Mouse (Mus musculus): ENCODE measurements around the gene C2cd6. TPM values are rescaled to one million over a fixed set of nuclear protein-coding genes. Genes with fewer than 3 reads are reported as not detected.

Gene C2cd6
- total and polyA plus RNA-seq, 3 experiments = not detected

- no peak for TF ChIP-seq ZNF384 (IDR thresholded peaks at IDR 0.05; ENCODE audit: low read depth, low read length)
- TF ChIP-seq E2F4 (IDR thresholded peaks at IDR 0.05; ENCODE audit: borderline replicate concordance, low read depth, low read length) = no peak
- TF ChIP-seq RAD21 (IDR thresholded peaks at IDR 0.05; ENCODE audit: low read depth, low read length) = no peak
- TF ChIP-seq MAX (IDR thresholded peaks at IDR 0.05; ENCODE audit: low read length) = no peak
- TF ChIP-seq ETS1 (IDR thresholded peaks at IDR 0.05; ENCODE audit: low read depth, low read length) = no peak
- Histone ChIP-seq H3K9ac (ENCODE audit: control insufficient read depth, low read depth, low read length, poor library complexity, severe bottlenecking) (no peak overlapping the region), H3K4me3 (ENCODE audit: control insufficient read depth in 1 of 2, insufficient read depth in 1 of 2, low read depth in 2 of 2, low read length in 2 of 2) (no peak overlapping the region), H3K27ac (ENCODE audit: control insufficient read depth, low read depth, low read length) (no peak overlapping the region), H3K4me1 (ENCODE audit: control insufficient read depth in 1 of 2, insufficient read depth in 2 of 2, low read length in 2 of 2) (no peaks in the 10 kb centered on the region), H3K9me3 (replicated peaks; ENCODE audit: insufficient read depth, low read length) (no peaks in the 10 kb centered on the region), H3K36me3 (ENCODE audit: control insufficient read depth in 1 of 2, insufficient read depth in 2 of 2, low read length in 2 of 2) (no peaks in the 10 kb centered on the region), H3K79me2 (ENCODE audit: control insufficient read depth, insufficient read depth, low read length, poor library complexity) (no peaks in the 10 kb centered on the region), H3K27me3 (ENCODE audit: control insufficient read depth in 1 of 2, insufficient read depth in 2 of 2, low read length in 2 of 2) (no peaks in the 10 kb centered on the region)
- no peak for DNase-seq (ENCODE audit: low read depth, low spot score)
Measured at GRCm38 (mm10) chr1:59101020-59101419, 6.3 kb upstream of the C2cd6 start.

- peak in 1 of 3 experiments; percentile 44; a peak in 3 of 6 replicates for TF ChIP-seq CTCF (IDR thresholded peaks at IDR 0.05 in 2 of 3, conservative IDR thresholded peaks at IDR 0.05 in 1 of 3; ENCODE audit: control insufficient read depth in 1 of 3, insufficient read depth in 1 of 3, low read depth in 2 of 3, low read length in 3 of 3, poor library complexity in 1 of 3, severe bottlenecking in 1 of 3)
- no peak for TF ChIP-seq MAX (IDR thresholded peaks at IDR 0.05; ENCODE audit: low read length)
- TF ChIP-seq CHD1 (IDR thresholded peaks at IDR 0.05; ENCODE audit: low read depth, low read length) = no peak
- TF ChIP-seq POLR2A (IDR thresholded peaks at IDR 0.05; ENCODE audit: control insufficient read depth in 1 of 2, insufficient read depth in 1 of 2, low read depth in 1 of 2, low read length in 2 of 2, poor library complexity in 1 of 2) = no peak
- no peak for TF ChIP-seq JUND (IDR thresholded peaks at IDR 0.05; ENCODE audit: low read depth, low read length)
- TF ChIP-seq MYB (IDR thresholded peaks at IDR 0.05; ENCODE audit: low read depth, low read length) = no peak
- TF ChIP-seq POLR2AphosphoS2 (IDR thresholded peaks at IDR 0.05; ENCODE audit: low read length) = no peak
- TF ChIP-seq SMC3 (IDR thresholded peaks at IDR 0.05; ENCODE audit: low read depth, low read length) = peak; percentile 51
- no peak for TF ChIP-seq GABPA (IDR thresholded peaks at IDR 0.05; ENCODE audit: low read depth, low read length)
- Histone ChIP-seq H3K9me3 (replicated peaks; ENCODE audit: insufficient read depth, low read length) (no peaks in the 10 kb centered on the region), H3K36me3 (ENCODE audit: control insufficient read depth in 1 of 2, insufficient read depth in 2 of 2, low read length in 2 of 2) (no peaks in the 10 kb centered on the region), H3K27ac (ENCODE audit: control insufficient read depth, low read depth, low read length) (no peak overlapping the region), H3K4me1 (ENCODE audit: control insufficient read depth in 1 of 2, insufficient read depth in 2 of 2, low read length in 2 of 2) (no peaks in the 10 kb centered on the region), H3K79me2 (ENCODE audit: control insufficient read depth, insufficient read depth, low read length, poor library complexity) (no peaks in the 10 kb centered on the region), H3K9ac (ENCODE audit: control insufficient read depth, low read depth, low read length, poor library complexity, severe bottlenecking) (no peak overlapping the region), H3K4me3 (ENCODE audit: control insufficient read depth in 1 of 2, insufficient read depth in 1 of 2, low read depth in 2 of 2, low read length in 2 of 2) (no peak overlapping the region), H3K27me3 (ENCODE audit: control insufficient read depth in 1 of 2, insufficient read depth in 2 of 2, low read length in 2 of 2) (no peaks in the 10 kb centered on the region; a peak in 2 of 4 replicates)
- DNase-seq (ENCODE audit: low read depth, low spot score) = peak; percentile 13
Measured at GRCm38 (mm10) chr1:59070867-59071266, 23.8 kb downstream of the C2cd6 start.

GRCm38 (mm10) chr1:59067976-59068375 is 26.7 kb downstream of the C2cd6 start:
- H3K27ac ChIP-seq (ENCODE audit: control insufficient read depth, low read depth, low read length) = no peak overlapping the region
- TF ChIP-seq ETS1 (IDR thresholded peaks at IDR 0.05; ENCODE audit: low read depth, low read length) (no peak), SMC3 (IDR thresholded peaks at IDR 0.05; ENCODE audit: low read depth, low read length) (peak; percentile 36; the same call in 1 of the 2 replicates), CTCF (IDR thresholded peaks at IDR 0.05 in 2 of 3, conservative IDR thresholded peaks at IDR 0.05 in 1 of 3; ENCODE audit: control insufficient read depth in 1 of 3, insufficient read depth in 1 of 3, low read depth in 2 of 3, low read length in 3 of 3, poor library complexity in 1 of 3, severe bottlenecking in 1 of 3) (peak in 2 of 3 experiments; percentile 13 to 18; a peak in 1 of 6 replicates), RAD21 (IDR thresholded peaks at IDR 0.05; ENCODE audit: low read depth, low read length) (peak; percentile 6)
- H3K9ac ChIP-seq (ENCODE audit: control insufficient read depth, low read depth, low read length, poor library complexity, severe bottlenecking) = no peak overlapping the region
- no peaks in the 10 kb centered on the region for H3K79me2 ChIP-seq (ENCODE audit: control insufficient read depth, insufficient read depth, low read length, poor library complexity)
- H3K36me3 ChIP-seq (ENCODE audit: control insufficient read depth in 1 of 2, insufficient read depth in 2 of 2, low read length in 2 of 2) = no peaks in the 10 kb centered on the region
- H3K27me3 ChIP-seq (ENCODE audit: control insufficient read depth in 1 of 2, insufficient read depth in 2 of 2, low read length in 2 of 2) = peaks cover 0 to 2% of the 10 kb centered on the region in 2 experiments; a peak in 3 of 4 replicates
- no peaks in the 10 kb centered on the region for H3K4me1 ChIP-seq (ENCODE audit: control insufficient read depth in 1 of 2, insufficient read depth in 2 of 2, low read length in 2 of 2)
- H3K4me3 ChIP-seq (ENCODE audit: control insufficient read depth in 1 of 2, insufficient read depth in 1 of 2, low read depth in 2 of 2, low read length in 2 of 2) = no peak overlapping the region
- no peak for DNase-seq (ENCODE audit: low read depth, low spot score)
- H3K9me3 ChIP-seq (replicated peaks; ENCODE audit: insufficient read depth, low read length) = no peaks in the 10 kb centered on the region

Data from MEL (cell line).